Mouse (Mus musculus): ENCODE results near the gene Tmem54. TPM values are rescaled to one million over a fixed set of nuclear protein-coding genes. Genes with fewer than 3 reads are reported as not detected.

Gene Tmem54
- polyA plus RNA-seq, 1 experiment from 2014 or later, result not detected

DNA sequence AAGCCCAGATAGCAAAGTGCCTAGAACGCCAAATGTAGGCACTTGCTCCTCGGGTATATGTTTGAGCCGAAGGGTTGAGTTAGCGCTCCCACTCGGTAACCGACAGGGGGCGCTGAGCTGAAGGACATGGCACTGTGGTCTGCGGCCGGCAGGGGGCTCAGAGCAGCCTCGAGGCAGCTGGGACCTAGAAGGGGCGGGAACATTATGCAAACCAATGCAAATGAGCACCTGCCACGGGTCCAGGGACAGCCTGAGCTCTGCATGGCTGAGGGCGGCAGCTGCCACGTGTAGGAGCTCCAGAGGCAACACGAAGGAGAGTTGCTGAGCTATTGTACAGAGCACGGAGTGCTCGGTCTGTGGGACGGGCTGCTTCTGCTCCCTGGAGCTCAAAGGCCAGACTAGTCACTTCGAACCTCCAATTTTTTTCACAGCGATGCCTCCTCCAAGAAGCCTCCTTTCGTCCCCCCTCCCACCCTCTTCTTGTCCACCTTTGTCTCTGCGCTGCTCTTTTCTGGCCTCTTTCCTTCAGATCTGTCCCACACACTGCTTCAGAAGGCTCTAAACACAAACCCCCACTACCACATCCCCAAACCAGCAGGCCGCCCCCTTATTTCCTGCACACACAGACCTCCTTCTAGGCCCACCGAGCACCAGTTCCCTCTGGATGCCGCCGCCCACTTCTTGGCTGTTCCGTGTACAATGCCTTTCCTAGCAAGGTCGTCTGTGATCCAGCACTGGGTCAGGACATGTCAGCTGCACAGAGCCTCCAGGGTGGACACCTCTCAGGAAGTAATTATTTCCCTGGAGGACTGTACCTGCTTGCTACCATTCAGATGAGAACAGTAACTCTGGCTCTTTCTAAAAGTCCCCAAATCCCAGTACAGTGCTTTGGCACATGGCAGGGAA is 8.0 kb downstream of the Tmem54 start:
- no peak overlapping the region for H3K27ac ChIP-seq
- H3K79me2 ChIP-seq (ENCODE audit: inconsistent target), result no peaks in the 10 kb centered on the region
- no peaks in the 10 kb centered on the region for H3K36me3 ChIP-seq (ENCODE audit: inconsistent target)
- WGBS (ENCODE audit: missing documents), result 36% methylated on average over 28 of the region's 28 CpGs
- H3K4me3 ChIP-seq (ENCODE audit: inconsistent target), result no peak overlapping the region

DNA sequence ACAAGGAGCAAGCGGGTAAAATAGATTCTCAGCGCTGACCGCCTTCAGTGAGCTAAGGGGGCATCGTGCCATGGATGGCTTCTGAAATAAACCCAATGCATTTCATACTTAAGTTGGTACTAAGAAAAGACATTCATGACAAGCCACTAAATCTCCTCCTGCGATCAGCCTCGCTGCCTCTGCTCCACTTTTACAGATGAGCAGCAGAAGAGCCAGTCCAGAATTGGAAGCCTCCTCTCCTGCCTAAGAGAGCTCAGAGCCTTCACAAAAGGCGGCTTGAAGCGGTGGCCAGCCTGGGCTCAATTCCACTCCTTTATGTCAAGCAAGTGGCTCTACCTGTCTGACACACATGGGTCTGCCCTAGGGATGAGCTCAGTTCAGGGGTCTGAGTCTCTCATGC is 11.4 kb downstream of the Tmem54 start:
- Histone ChIP-seq H3K79me2 (ENCODE audit: inconsistent target) (no peaks in the 10 kb centered on the region), H3K4me3 (ENCODE audit: inconsistent target) (no peak overlapping the region), H3K27ac (no peak overlapping the region), H3K36me3 (ENCODE audit: inconsistent target) (no peaks in the 10 kb centered on the region)
- WGBS (ENCODE audit: missing documents), result 96% methylated on average over 8 of the region's 8 CpGs

DNA sequence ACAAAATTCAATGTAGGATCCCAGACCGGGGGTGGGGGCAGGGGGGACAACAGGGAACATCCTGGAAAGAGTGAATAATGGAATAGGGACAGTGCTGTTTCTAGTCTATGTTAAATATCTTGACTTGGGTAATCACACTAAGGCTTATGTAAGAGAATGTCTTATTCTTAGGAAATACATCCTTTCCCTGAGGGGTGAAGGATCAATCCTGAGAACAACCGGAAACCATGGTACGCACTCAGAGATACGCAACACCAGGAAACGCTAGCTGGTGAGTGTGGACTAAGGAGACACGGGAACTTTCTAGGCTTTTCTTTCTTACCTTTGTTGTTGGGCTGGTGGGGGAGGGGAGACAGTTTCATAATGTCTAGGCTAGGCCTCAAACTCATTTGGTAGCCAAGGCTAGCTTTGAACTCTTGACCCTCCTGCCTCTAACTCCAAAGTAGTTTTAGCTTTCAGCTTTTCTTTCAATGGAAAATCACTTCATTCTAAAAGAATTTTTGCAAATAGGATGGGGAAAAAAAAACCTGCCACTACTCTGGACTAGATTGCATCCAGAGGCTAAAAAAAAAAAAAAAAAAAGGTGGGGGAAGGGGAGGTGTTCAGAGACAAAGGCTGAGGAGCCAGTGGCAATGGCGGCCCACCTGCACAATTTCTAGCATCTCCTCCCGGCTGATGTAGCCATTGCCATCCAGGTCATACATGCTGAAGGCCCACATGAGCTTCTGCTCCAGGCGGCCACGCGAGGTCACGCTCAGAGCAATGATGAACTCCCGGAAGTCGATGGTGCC is 12.6 kb downstream of the Tmem54 start:
- Histone ChIP-seq H3K36me3 (ENCODE audit: inconsistent target) (no peaks in the 10 kb centered on the region), H3K4me3 (ENCODE audit: inconsistent target) (no peak overlapping the region), H3K27ac (no peak overlapping the region), H3K79me2 (ENCODE audit: inconsistent target) (no peaks in the 10 kb centered on the region)
- WGBS (ENCODE audit: missing documents), result 86% methylated on average over 14 of the region's 14 CpGs

DNA sequence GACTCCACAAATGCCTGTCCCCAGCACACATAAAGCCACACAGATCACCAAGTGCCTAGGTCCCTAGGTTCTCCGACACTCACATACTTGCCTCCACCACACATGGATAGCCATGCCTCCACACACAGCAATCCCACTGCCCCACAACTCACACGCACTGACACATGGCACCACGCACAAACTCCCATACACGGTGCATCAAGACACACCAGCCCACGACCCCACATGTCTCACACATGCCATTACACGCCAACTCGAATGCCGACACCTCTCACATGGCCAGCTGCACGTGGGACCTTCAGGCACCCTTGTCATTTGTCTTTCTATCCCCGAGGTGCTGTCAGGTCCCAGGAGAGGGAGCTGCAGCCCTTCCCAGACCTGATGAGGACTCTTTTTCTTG is 14.4 kb downstream of the Tmem54 start:
- WGBS (ENCODE audit: missing documents), result 78% methylated on average over 10 of the region's 10 CpGs
- Histone ChIP-seq H3K4me3 (ENCODE audit: inconsistent target) (no peak overlapping the region), H3K36me3 (ENCODE audit: inconsistent target) (no peaks in the 10 kb centered on the region), H3K27ac (no peak overlapping the region), H3K79me2 (ENCODE audit: inconsistent target) (no peaks in the 10 kb centered on the region)

DNA sequence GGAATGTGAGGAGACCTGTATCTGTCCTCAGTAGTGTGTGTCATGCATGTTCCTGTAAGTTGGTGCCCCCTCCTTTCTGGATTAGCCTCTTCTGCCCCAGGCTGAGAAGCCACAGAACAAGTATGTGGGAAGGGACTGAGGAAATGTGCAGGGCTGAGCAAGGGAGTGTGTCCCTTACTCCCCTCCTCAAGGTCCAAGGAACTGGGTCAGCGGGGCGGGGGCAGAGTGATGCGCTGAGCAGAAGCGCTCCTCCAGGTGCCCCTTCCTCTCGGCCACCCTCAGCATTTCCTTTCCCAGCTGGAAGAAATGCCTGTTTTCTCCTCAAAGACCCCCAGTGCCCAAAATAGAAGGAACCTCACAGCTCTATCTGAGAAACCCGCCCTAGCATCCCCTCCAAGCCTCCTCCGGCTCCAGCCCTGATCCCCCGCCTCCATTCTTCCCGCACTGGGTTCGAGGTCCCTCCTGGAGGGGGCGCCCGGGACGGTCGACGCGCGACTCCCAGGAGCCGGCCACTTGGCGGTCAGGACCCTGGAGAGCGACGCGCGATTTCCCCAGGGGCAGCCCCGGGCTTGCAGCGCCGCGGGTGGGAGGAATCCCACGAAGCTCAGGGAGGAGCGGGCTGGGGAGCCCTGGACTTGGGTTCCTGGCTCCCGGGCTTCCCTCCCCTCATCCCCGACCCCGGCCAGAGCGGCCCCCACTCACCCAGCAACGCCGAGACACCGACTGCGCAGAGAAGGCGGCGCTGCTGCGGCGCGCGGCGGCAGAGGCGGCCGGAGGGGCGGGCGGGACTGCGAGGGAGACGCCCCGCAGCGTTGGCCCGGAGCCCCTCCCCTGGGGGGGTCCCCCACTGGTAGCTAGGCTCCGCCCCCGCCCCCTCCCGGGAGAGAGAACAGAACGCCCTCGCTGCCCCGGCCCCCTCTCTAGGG is 15.4 kb downstream of the Tmem54 start:
- 5% methylated on average over 49 of the region's 59 CpGs for WGBS (ENCODE audit: missing documents)
- Histone ChIP-seq H3K27ac (no peak overlapping the region), H3K36me3 (ENCODE audit: inconsistent target) (no peaks in the 10 kb centered on the region), H3K4me3 (ENCODE audit: inconsistent target) (no peak overlapping the region), H3K79me2 (ENCODE audit: inconsistent target) (no peaks in the 10 kb centered on the region)

DNA sequence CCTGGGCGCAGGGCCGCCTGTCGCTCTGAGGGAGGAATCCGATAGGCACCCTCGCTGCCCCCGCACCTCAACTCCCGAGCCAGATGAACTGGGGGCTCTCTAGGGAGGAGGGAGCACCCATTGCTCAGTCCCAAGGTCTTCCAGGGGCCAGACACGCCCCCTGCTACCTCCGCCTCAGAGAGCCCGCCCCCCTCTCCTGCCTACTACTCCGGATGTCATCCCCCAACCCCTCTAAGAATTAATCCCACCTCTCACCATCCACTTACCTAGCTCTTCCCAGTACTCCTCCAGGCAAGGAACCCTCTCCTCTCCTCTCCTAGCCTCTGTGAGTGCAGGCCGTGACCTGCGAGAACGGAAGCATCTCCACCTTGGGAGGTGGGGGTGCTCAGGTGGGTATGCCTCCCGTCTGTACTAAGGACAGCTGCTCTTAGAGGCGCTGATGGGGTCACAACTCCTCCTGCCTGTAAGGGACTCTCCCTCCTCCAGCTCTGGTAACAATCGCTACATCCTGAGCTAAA is 16.3 kb downstream of the Tmem54 start, which contains the start of gene Hpca:
TSS of gene Hpca (minus strand) at position 468 of the 518 bp plus-strand sequence.
- no peak within 1 kb of the TSS for H3K4me3 ChIP-seq (ENCODE audit: inconsistent target)

DNA sequence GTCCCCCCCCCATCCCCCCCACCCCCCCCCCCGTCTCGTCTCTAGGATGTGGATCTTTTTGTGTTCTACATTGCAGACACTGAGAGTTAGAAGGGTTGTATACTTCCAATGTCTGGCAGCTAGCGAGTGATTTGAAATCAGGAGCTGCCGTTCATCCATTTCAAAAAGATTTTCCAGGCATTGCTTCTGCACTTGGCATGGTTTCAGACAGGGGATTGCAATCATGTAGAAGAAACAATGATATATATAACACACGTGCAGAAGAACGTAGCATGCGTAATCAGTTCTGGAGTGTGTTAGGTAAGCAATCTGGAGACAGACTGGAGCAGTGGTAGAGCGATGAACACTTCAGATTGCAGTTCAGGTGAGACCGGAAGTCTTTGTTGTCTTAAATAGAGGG is 16.8 kb downstream of the Tmem54 start:
- Histone ChIP-seq H3K79me2 (ENCODE audit: inconsistent target) (no peaks in the 10 kb centered on the region), H3K36me3 (ENCODE audit: inconsistent target) (no peaks in the 10 kb centered on the region), H3K4me3 (ENCODE audit: inconsistent target) (no peak overlapping the region), H3K27ac (no peak overlapping the region)
- 52% methylated on average over 7 of the region's 9 CpGs for WGBS (ENCODE audit: missing documents)

More for the DNA sequence above, 16.3 kb downstream of the Tmem54 start, which contains the start of gene Hpca:
- Histone ChIP-seq H3K27ac (no peak within 1 kb of the TSS), H3K36me3 (ENCODE audit: inconsistent target) (no peaks in the 10 kb centered on the region), H3K79me2 (ENCODE audit: inconsistent target) (no peaks in the 10 kb centered on the region)
- 17% methylated on average over 16 of the region's 17 CpGs for WGBS (ENCODE audit: missing documents)

DNA sequence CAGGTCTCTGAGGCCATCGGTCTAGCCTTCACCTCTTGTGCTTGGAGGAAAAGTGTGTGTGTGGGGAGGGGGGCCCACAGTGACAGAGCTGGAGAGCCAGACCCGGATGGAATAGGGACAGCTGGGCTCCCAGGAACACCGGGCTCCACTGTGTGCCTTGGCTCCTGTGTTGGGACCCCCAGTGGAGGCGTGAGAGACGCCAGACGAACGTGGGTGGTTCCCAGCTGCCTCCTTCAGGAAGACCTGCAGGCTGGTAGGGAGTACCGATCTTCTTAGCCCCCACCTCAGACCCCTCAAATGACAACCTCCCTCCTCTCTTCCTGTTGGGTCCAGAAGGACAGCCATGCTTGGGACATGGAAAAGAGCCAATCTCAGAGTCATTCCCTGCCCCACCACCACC is 17.4 kb downstream of the Tmem54 start:
- WGBS (ENCODE audit: missing documents), result 32% methylated on average over 8 of the region's 8 CpGs
- Histone ChIP-seq H3K36me3 (ENCODE audit: inconsistent target) (no peaks in the 10 kb centered on the region), H3K27ac (no peak overlapping the region), H3K4me3 (ENCODE audit: inconsistent target) (no peak overlapping the region), H3K79me2 (ENCODE audit: inconsistent target) (no peaks in the 10 kb centered on the region)

DNA sequence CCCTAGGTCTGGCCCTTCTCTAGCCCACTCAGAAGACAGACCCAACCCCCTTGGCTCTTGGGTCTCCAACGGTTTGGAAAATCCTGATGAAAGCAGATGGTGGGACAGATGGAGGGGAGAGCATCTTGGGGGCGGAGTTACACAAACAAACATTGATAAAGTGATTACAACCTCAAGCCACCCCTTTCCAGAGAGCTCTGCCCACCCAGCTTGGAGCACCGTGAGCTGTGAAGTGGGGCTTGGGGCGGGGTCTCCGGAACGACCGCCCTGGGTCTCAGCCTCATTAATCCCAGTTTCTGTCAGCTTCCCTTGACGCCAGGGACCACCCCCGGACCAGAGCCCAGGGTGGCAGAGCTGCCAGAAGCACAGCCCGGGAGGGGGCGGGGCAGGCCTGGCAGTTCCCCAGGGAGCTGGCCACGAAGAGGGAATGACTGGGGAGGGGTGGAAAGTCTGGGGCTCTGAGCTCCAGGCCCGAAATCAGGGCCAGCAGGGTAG is 19.4 kb downstream of the Tmem54 start:
- 17% methylated on average over 13 of the region's 13 CpGs for WGBS (ENCODE audit: missing documents)
- H3K79me2 ChIP-seq (ENCODE audit: inconsistent target), result no peaks in the 10 kb centered on the region
- H3K27ac ChIP-seq, result no peak overlapping the region
- no peaks in the 10 kb centered on the region for H3K36me3 ChIP-seq (ENCODE audit: inconsistent target)
- no peak overlapping the region for H3K4me3 ChIP-seq (ENCODE audit: inconsistent target)

DNA sequence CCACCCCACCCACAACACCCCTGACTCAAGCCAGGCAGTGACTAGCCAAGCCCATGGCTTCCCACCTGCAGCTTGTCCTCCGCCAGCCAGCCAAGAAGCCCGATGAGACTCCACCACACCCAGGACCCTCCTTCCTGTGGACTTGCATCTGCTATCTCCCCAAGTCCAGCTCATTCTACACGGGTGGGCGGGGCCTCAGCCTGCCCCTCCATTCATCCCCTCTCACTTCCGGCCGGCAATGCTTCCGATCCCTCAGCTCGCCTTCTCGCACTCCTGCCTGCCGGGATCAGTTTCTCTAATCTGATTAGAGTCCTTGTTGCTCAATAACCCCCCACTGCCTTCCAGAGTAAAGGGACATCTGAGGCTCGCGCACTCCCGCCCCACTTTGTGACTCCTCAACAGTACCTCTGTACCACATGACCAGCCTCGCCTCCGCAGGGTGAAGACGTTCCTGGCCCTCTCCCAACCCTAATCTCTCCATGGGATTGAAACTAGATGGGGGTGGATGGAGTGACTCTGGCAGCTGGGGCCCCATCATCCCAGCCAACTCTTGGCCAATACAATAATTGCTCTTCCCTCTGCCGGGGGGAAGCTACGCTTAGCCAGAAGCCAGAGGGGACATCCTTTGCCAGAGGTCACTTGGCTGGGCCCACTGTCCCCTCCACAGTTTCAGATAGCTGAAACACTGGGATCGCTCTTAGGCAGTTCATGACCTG is 20.5 kb downstream of the Tmem54 start:
- WGBS (ENCODE audit: missing documents), result 22% methylated on average over 19 of the region's 19 CpGs
- Histone ChIP-seq H3K4me3 (ENCODE audit: inconsistent target) (no peak overlapping the region), H3K79me2 (ENCODE audit: inconsistent target) (no peaks in the 10 kb centered on the region), H3K36me3 (ENCODE audit: inconsistent target) (no peaks in the 10 kb centered on the region), H3K27ac (no peak overlapping the region)

DNA sequence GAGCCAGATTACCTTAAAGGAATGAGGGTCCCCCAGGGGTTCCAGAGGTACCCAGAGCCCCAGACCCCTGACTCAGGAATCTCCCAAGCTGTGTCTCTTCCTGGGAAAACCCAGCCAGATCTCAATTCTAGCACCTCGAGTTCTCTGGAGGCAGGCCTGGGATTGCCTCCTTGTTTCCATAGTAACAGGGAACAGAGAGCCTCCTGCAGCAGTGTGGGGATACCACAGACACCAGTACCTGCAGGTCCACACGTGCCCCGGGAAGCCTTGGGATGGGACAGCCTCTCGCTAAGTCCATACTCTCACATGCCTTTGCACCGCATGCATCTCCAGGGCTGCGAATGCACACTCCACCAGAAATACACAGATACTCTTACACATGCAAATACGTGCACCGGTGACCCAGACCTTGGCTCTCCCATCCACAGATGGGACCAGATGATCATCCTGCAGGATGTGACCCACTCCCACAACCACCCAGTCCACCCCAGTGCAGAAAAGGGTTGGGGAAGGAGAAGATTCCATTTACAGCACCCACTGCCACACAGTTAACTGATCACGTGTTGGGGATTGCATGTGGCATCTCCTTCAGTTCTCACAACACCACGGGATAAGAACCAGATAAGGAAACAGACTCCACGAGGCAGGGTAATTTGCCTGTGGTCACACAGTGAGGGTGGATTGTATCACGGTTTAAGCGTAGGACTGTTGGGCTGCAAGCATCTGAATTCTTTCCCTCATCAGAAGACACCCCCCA is 23.4 kb downstream of the Tmem54 start:
- 71% methylated on average over 13 of the region's 13 CpGs for WGBS (ENCODE audit: missing documents)
- H3K4me3 ChIP-seq (ENCODE audit: inconsistent target), result no peak overlapping the region
- no peak overlapping the region for H3K27ac ChIP-seq
- H3K36me3 ChIP-seq (ENCODE audit: inconsistent target), result no peaks in the 10 kb centered on the region
- H3K79me2 ChIP-seq (ENCODE audit: inconsistent target), result no peaks in the 10 kb centered on the region

DNA sequence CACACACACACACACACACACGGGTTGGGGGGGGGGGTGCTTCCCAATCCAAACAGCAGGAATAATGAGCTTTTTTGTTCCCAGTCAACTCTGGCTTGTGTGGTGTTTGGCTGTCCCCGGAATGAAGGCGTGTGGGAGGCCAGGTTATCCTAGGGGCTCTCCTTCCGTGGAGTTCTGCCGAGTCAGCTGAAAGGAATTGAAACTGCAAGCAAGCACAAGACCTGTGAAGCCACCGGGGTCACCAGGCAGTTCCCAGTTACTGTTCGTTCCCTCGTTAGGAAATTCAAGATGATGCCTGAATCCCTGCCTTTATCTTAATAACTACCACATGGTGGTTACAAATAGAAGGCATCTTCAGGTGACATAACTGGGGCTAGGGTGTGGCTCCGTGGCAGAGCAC is 24.0 kb downstream of the Tmem54 start:
- Histone ChIP-seq H3K4me3 (ENCODE audit: inconsistent target) (no peak overlapping the region), H3K79me2 (ENCODE audit: inconsistent target) (no peaks in the 10 kb centered on the region), H3K27ac (no peak overlapping the region), H3K36me3 (ENCODE audit: inconsistent target) (no peaks in the 10 kb centered on the region)
- WGBS (ENCODE audit: missing documents), result 40% methylated on average over 8 of the region's 9 CpGs

DNA sequence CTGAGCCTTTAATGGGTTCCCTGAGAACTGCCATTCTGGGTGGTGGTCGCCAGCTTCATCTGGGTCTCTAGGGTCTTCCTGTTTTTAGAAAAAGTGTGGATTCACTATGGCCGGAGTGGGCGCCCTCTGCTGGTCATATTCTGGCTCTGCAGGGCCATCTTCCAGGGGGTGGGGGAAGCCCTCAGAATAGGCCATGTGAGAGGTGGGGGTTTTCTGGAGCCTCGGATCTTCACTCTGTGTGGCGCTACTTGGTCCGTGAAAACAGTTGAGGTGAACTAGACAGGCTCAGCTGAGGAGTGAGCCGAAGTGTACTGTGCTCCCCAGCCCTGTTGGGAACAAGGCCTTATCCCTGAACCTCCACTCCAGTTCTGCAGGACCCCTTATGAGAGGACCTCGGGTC is 24.8 kb downstream of the Tmem54 start:
- WGBS (ENCODE audit: missing documents), result 4% methylated on average over 8 of the region's 8 CpGs
- no peak overlapping the region for H3K4me3 ChIP-seq (ENCODE audit: inconsistent target)
- H3K36me3 ChIP-seq (ENCODE audit: inconsistent target), result no peaks in the 10 kb centered on the region
- no peak overlapping the region for H3K27ac ChIP-seq
- H3K79me2 ChIP-seq (ENCODE audit: inconsistent target), result no peaks in the 10 kb centered on the region
